Mouse (Mus musculus): ENCODE measurements at regions not wholly inside any gene's neighbourhood (a gene's known extent, or its start where the extent isn't known, plus 50 kb on each side); places are given as distances from the start of the nearest gene placed in this dataset.

DNA sequence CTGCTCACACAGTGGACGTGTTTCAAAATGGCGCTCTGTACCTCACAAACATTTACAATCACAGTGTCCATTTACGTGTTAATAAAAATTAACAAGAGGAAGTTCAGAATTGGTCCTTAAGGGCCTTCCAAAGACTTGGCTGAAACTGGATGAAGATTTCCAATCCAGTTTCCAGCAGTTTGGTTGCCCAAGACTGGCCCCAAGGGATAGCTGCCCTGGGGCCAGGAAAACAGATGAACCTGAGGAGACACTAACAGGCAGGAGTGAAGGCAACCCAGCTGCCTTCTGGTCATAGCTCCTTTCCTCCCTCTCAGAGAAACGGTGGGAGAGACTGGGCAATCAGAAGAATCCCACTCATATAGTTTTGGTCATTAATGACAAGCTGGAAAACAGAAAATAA, 102.6 kb upstream of the Dyrk2 start:
- no peak for ATAC-seq (ENCODE audit: borderline replicate concordance, extremely low read depth, low FRiP score, low TSS enrichment)
- no peak overlapping the region for H3K4me2 ChIP-seq
- H3K36me3 ChIP-seq, result no peaks in the 10 kb centered on the region
- H3K4me3 ChIP-seq, result no peak overlapping the region
- no peaks in the 10 kb centered on the region for H3K4me1 ChIP-seq
- no peak overlapping the region for H3K27ac ChIP-seq
- 80% methylated on average over 4 of the region's 4 CpGs for WGBS
- no peak overlapping the region for H3K9ac ChIP-seq
- no peaks in the 10 kb centered on the region for H3K27me3 ChIP-seq
- no peaks in the 10 kb centered on the region for H3K9me3 ChIP-seq

DNA sequence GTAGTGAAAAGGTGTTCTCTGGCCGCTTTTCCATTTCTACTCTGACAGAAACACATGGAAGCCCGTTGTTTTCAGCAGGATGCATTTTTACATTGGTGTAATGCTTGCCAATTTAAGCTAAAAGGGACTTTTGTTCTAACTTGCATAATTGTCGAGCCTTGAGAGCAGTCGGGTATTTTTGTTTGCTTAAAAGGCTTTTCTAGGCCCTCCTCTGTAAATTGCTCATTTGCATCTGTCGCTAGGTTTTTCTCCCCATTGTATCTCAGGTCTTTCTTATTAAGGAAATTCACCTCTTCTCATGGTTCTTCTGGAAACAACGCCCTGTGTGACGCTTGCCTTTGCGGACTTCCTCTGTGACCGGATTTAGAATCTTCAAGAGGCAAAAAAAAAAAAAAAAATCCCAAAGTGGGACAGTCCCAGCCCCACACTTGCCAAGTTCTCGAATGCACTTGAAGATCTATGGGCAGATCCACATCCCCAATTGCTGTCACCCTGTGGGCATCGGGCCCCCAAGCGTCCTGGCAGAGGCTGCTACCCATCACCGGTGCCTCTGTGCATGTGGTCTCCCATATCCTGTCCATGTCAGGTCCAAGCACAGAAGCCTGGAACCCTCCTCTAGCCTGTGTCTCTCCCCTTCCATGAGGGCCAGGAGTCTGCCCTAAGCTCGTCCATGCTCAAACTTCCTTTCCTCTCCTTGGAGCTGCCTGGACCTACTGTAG, 100.6 kb upstream of the Dyrk2 start:
- 79% methylated on average over 14 of the region's 14 CpGs for WGBS
- Histone ChIP-seq H3K4me1 (no peaks in the 10 kb centered on the region), H3K4me2 (no peak overlapping the region), H3K9me3 (no peaks in the 10 kb centered on the region), H3K4me3 (no peak overlapping the region), H3K27ac (no peak overlapping the region), H3K36me3 (no peaks in the 10 kb centered on the region), H3K9ac (no peak overlapping the region), H3K27me3 (no peaks in the 10 kb centered on the region)
- ATAC-seq (ENCODE audit: borderline replicate concordance, extremely low read depth, low FRiP score, low TSS enrichment), result no peak

DNA sequence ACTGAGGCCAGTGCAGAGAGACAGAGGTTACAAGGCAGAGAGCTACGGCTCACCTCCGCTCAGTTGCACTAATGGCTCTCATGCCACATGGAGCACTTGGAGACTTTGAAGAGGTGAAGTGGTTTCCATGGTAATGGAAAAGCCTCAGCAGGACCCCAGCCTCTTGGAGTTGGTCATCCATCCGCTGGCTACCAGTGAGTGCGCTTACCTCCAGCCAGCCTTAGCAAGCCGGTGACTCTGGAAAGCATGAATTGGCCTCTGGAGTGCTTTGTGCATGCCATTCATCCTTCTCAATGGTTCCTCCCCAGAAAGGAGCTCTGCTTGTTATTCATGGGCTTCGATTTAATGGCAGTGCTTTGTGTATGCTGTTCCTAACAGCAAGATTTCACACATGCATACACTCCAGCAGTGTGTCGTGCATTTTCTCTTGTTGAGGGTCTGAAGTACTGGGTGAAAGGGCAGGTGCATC, 91.7 kb upstream of the Dyrk2 start:
- no peak for ATAC-seq (ENCODE audit: borderline replicate concordance, extremely low read depth, low FRiP score, low TSS enrichment)

DNA sequence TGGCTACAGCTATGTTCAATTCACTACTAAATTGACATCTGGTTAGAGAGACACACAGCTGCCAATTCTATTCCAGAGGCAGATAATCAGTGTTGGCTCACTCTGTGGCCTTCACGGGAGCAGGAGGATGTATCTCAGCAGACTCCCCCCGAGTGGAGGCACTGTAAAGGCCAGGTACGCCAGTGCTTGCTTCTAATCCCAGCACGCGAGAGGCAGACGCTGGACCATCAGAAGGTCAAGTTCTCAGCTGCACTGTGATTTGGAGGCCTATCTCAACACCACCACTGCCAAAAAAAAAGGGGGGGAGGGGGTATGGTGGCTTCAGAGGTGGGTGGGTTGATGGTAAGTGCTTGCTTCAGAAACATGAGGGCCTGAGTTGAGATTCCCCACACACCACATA, 90.1 kb upstream of the Dyrk2 start:
- Histone ChIP-seq H3K9me3 (no peaks in the 10 kb centered on the region), H3K9ac (no peak overlapping the region), H3K27ac (no peak overlapping the region), H3K4me1 (no peaks in the 10 kb centered on the region), H3K4me2 (no peak overlapping the region), H3K4me3 (no peak overlapping the region), H3K27me3 (no peaks in the 10 kb centered on the region), H3K36me3 (no peaks in the 10 kb centered on the region)
- 78% methylated on average over 6 of the region's 6 CpGs for WGBS
- no peak for ATAC-seq (ENCODE audit: borderline replicate concordance, extremely low read depth, low FRiP score, low TSS enrichment)

More for the DNA sequence above, 91.7 kb upstream of the Dyrk2 start:
- Histone ChIP-seq H3K9me3 (no peaks in the 10 kb centered on the region), H3K4me3 (no peak overlapping the region), H3K4me1 (no peaks in the 10 kb centered on the region), H3K4me2 (no peak overlapping the region), H3K27me3 (no peaks in the 10 kb centered on the region), H3K27ac (no peak overlapping the region), H3K36me3 (no peaks in the 10 kb centered on the region), H3K9ac (no peak overlapping the region)
- 61% methylated on average over 7 of the region's 7 CpGs for WGBS

DNA sequence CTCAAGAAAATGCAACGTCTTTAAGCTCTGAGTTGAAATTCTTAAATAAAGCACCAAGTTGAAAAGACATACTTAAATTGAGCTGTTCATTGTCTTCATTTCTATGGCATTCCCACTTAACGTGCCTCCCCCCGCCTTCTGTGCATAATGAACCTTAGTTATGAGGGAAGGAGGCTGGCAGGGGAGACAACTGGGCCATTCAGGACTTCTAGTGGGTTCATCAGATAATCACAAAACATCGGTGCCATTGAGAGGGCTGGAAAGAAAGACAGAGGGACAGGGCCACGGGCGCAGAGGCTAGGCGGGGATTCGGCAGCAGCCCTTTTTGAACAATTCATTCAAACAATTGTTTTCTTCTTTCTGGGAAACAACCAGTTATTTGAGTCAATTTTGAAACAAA, 89.6 kb upstream of the Dyrk2 start:
- no peak overlapping the region for H3K9ac ChIP-seq
- no peaks in the 10 kb centered on the region for H3K4me1 ChIP-seq
- whole genome bisulfite sequencing, result 84% methylated on average over 8 of the region's 8 CpGs
- no peaks in the 10 kb centered on the region for H3K9me3 ChIP-seq
- no peak overlapping the region for H3K4me2 ChIP-seq
- ATAC-seq (ENCODE audit: borderline replicate concordance, extremely low read depth, low FRiP score, low TSS enrichment), result no peak
- no peaks in the 10 kb centered on the region for H3K36me3 ChIP-seq
- no peak overlapping the region for H3K4me3 ChIP-seq
- no peaks in the 10 kb centered on the region for H3K27me3 ChIP-seq
- H3K27ac ChIP-seq, result no peak overlapping the region

DNA sequence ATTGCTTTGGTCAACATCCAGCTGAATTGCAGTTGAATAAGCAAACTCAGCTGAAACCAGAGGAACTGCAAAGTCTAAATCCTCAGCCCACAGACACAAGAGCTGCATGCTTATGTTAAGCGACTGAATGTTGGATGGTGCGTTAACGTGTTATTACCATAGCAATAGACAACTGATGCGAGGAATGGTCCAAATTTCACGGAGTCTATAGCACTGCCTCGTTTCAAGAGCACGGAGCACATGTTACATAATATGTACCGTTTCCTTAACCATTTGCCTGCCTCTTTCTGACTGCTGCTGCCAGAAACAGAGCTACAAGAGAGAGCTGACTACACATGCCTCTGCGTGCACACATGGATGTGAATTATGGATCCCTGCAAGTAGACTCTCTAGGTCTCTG, 86.3 kb upstream of the Dyrk2 start:
- Histone ChIP-seq H3K27ac (no peak overlapping the region), H3K4me1 (no peaks in the 10 kb centered on the region), H3K4me3 (no peak overlapping the region), H3K36me3 (no peaks in the 10 kb centered on the region), H3K9ac (no peak overlapping the region), H3K4me2 (no peak overlapping the region), H3K9me3 (no peaks in the 10 kb centered on the region), H3K27me3 (no peaks in the 10 kb centered on the region)
- WGBS, result 70% methylated on average over 9 of the region's 9 CpGs
- no peak for ATAC-seq (ENCODE audit: borderline replicate concordance, extremely low read depth, low FRiP score, low TSS enrichment)

DNA sequence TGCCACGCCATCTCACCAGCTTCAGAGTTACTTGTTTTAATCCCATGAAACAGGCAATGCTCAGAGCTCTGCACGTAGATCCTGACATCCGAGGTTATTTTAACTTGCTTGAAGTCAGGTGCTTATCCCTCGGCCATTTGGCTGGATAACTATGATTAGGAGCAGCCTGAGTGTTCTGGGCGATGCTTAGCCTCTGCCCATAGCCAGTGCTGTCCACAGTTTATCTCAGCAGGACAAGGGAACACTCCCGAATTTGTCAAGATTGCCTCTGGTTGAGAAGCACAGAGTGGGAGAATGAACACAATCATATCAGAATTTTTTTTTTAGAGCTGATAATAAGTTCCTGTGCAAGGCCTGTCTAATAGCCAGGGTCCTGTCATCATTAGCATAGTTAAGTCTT, 83.4 kb upstream of the Dyrk2 start:
- H3K4me1 ChIP-seq, result no peaks in the 10 kb centered on the region
- no peak overlapping the region for H3K4me2 ChIP-seq
- no peaks in the 10 kb centered on the region for H3K27me3 ChIP-seq
- no peak overlapping the region for H3K27ac ChIP-seq
- H3K9me3 ChIP-seq, result no peaks in the 10 kb centered on the region
- no peak for ATAC-seq (ENCODE audit: borderline replicate concordance, extremely low read depth, low FRiP score, low TSS enrichment)
- no peaks in the 10 kb centered on the region for H3K36me3 ChIP-seq
- H3K4me3 ChIP-seq, result no peak overlapping the region
- 78% methylated on average over 6 of the region's 6 CpGs for WGBS
- no peak overlapping the region for H3K9ac ChIP-seq

DNA sequence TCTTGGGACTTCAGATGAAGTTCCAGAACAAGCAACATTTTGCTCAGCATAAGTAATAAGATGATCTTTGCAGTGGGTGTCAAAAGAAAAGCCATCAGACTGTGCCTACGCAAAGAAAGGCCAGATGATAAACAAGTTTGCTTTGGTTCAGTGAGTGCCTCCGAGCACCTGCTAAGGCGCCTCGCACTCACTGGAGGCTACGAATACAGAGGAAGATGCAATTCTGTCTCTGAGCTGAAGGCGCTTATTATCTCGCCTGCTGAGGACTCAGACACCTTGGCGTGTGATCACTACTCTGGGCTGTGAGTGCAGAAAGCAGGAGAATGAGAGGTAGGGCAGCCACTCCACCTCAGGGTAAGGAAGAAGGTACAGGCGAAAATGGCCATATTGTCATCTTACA, 82.7 kb upstream of the Dyrk2 start:
- Histone ChIP-seq H3K36me3 (no peaks in the 10 kb centered on the region), H3K4me2 (no peak overlapping the region), H3K4me3 (no peak overlapping the region), H3K9me3 (no peaks in the 10 kb centered on the region), H3K9ac (no peak overlapping the region), H3K4me1 (no peaks in the 10 kb centered on the region), H3K27me3 (no peaks in the 10 kb centered on the region), H3K27ac (no peak overlapping the region)
- no peak for ATAC-seq (ENCODE audit: borderline replicate concordance, extremely low read depth, low FRiP score, low TSS enrichment)
- 85% methylated on average over 9 of the region's 9 CpGs for WGBS

DNA sequence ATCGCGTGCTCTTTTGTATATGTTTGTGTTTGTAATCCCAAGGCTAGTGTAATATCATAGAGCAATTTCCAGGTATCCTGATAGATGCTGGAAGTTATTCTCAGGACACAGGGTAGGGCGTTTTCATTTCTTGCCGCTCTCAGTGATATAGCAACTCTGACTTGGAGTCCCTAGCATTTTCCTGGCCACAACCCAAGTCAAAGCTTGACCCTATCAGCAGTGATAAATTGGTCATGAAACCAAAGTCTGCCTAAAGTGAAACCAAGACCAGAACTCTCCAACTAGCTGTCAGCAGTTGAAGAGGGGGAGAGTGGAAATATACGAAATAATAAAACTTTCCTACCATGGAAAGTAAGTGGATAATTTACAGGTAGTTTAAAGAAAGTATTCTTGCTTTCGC, 77.7 kb upstream of the Dyrk2 start:
- Histone ChIP-seq H3K27me3 (no peaks in the 10 kb centered on the region), H3K4me2 (no peak overlapping the region), H3K36me3 (no peaks in the 10 kb centered on the region), H3K9me3 (no peaks in the 10 kb centered on the region), H3K4me3 (no peak overlapping the region), H3K9ac (no peak overlapping the region), H3K4me1 (no peaks in the 10 kb centered on the region), H3K27ac (no peak overlapping the region)
- WGBS, result 66% methylated on average over 6 of the region's 6 CpGs
- no peak; the same call in 1 of the 2 replicates for ATAC-seq (ENCODE audit: borderline replicate concordance, extremely low read depth, low FRiP score, low TSS enrichment)

DNA sequence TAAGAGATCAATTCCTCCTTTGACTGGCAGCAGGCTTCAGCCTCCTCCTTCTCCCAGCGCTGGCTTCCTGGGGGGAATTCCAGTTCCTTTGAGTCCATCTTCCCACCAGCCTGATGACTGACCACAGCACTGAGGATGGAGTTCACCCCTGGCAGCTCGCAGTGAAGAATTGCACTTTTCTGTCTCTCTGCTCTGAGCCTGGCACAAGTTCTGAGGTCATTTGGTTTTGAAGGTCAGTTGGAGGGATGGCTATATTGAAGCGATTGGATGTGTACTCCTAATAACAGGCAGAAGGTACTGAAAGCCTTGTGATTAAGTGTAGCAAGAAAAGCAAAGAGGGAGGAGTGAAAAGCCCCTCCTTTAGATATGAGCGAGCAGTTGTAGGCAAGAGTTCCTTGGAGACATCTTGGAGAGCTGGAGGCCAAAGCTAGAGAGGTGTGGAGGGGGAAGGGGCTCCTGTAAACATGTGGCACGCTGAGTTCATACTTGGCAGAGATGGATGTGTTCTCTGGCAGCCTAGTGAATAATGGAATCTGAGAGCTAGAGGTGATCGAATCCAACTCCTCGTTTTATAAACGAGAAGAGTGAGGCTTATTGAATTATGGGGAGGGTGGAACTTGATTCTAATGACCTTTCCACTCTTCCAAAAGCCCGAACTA, 77.1 kb upstream of the Dyrk2 start:
- no peaks in the 10 kb centered on the region for H3K36me3 ChIP-seq
- H3K9ac ChIP-seq, result no peak overlapping the region
- ATAC-seq (ENCODE audit: borderline replicate concordance, extremely low read depth, low FRiP score, low TSS enrichment), result no peak
- H3K4me3 ChIP-seq, result no peak overlapping the region
- no peaks in the 10 kb centered on the region for H3K9me3 ChIP-seq
- no peaks in the 10 kb centered on the region for H3K27me3 ChIP-seq
- H3K27ac ChIP-seq, result no peak overlapping the region
- H3K4me2 ChIP-seq, result no peak overlapping the region
- WGBS, result 46% methylated on average over 9 of the region's 9 CpGs
- H3K4me1 ChIP-seq, result no peaks in the 10 kb centered on the region

DNA sequence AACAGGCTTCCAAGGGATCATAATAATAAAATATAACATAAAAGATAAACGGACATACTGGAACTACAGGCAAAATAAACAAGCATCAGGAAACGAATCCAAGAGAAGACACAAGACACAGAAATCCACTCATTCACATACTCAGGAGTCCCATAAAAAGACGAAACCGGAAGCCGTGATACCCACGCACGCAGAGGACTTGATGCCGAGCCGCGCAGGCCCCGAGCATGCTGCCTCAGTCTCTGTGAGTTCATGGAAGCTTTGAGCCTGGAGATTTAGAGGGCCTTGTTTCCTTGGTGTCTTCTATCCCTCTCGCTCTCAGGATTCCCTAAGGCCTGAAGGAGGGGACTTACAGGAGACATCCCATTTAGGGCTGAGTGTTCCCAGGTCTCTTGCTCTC, 57.3 kb upstream of the Dyrk2 start:
- peak overlapping the region; percentile 44 for H3K27ac ChIP-seq

DNA sequence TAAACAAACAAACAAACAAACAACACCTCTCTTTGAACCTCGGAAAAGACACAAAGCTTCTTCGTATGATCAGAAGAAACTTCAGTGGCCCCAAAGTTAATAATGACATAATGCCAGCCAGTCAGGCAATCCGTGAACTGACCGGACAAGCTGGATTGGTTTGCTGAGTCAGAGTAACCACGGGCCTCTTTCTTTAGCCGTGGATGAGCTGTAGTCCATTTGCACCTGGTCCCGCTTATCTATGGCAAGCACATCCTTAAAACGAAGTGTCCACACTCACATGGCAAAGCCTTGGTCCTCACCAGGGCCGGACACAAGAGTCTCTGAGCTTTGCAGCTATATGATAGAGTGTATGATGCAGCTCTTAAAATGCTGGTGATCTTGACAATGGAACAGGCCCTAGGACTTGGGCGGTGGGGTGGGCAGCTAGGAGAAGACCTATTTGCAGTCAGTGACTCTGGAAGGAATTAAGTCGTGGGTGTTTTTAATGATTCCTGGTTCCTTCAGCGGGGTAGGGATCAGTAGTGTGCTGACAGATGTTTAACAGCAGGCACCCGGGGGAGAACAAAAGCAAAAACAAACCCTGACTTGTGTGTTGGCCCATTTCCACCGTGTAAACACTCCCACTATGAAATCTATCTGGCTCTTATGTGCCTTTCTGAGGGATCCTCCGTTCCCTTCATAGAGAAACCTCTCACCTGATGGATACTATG, 53.6 kb upstream of the Dyrk2 start:
- Histone ChIP-seq H3K4me1 (peaks cover 18% of the 10 kb centered on the region), H3K4me2 (no peak overlapping the region), H3K36me3 (no peaks in the 10 kb centered on the region), H3K4me3 (no peak overlapping the region), H3K27ac (0 out of 2 replicates have a peak overlapping the region, but pooled peaks have one; percentile 11), H3K9me3 (no peaks in the 10 kb centered on the region), H3K27me3 (no peaks in the 10 kb centered on the region), H3K9ac (no peak overlapping the region)
- WGBS, result 31% methylated on average over 15 of the region's 15 CpGs
- ATAC-seq (ENCODE audit: borderline replicate concordance, extremely low read depth, low FRiP score, low TSS enrichment), result peak; percentile 54; the same call in 1 of the 2 replicates

More for the DNA sequence above, 57.3 kb upstream of the Dyrk2 start:
- Histone ChIP-seq H3K9ac (no peak overlapping the region), H3K4me2 (no peak overlapping the region), H3K9me3 (no peaks in the 10 kb centered on the region), H3K27me3 (no peaks in the 10 kb centered on the region), H3K36me3 (no peaks in the 10 kb centered on the region), H3K4me3 (no peak overlapping the region), H3K4me1 (peaks cover 15% of the 10 kb centered on the region)
- WGBS, result 56% methylated on average over 12 of the region's 12 CpGs
- ATAC-seq (ENCODE audit: borderline replicate concordance, extremely low read depth, low FRiP score, low TSS enrichment), result no peak
